Mouse (Mus musculus): ENCODE measurements around the gene Dcps.

- no peak for TF ChIP-seq MYOD1 (IDR thresholded peaks at IDR 0.05; ENCODE audit: control insufficient read depth in 1 of 3, insufficient read length in 2 of 3, low read depth in 2 of 3)
- no peak for TF ChIP-seq USF1 (IDR thresholded peaks at IDR 0.05; ENCODE audit: low read depth)
- TF ChIP-seq MAX (IDR thresholded peaks at IDR 0.05; ENCODE audit: low read depth): no peak
- no peak for TF ChIP-seq E2F4 (IDR thresholded peaks at IDR 0.05; ENCODE audit: insufficient read depth)
- no peak for TF ChIP-seq POLR2AphosphoS2 (IDR thresholded peaks at IDR 0.05; ENCODE audit: insufficient read length, low read depth)
- no peak for TF ChIP-seq POLR2A (IDR thresholded peaks at IDR 0.05; ENCODE audit: insufficient read length, low read depth)
- TF ChIP-seq CEBPB (IDR thresholded peaks at IDR 0.05; ENCODE audit: insufficient read depth, poor library complexity, severe bottlenecking): no peak
- TF ChIP-seq TCF12 (IDR thresholded peaks at IDR 0.05; ENCODE audit: insufficient read depth, poor library complexity, severe bottlenecking): no peak
These were observed 2.5 kb downstream of the Dcps start for GRCm38 (mm10) chr9:35173331-35173730.

Data from myocyte (in vitro differentiated cells).